Mouse (Mus musculus) lung, postnatal 0 days (tissue): Measurements from ENCODE around the gene Ctnna3.

ENCODE experiments used
- CTCF ChIP-seq: IDR thresholded peaks from 2 replicates; pipeline ENCODE4 v1.5.1; 2016; ENCODE audit warnings: antibody characterized with exemption, mild to moderate bottlenecking
- EP300 ChIP-seq: IDR thresholded peaks from 2 replicates; pipeline ENCODE4 v1.6.1; 2016; ENCODE audit warnings: antibody characterized with exemption, mild to moderate bottlenecking, control low read depth

- TF ChIP-seq CTCF (no peak), EP300 (no peak)
Measured at GRCm38 (mm10) chr10:64188046-64188445, 758.1 kb downstream of the Ctnna3 start.
